Mouse (Mus musculus) inflammation-experienced regulatory T-cells, adult 6 months (primary cell): ENCODE data around the gene Ntan1. TPM values are rescaled to one million over a fixed set of nuclear protein-coding genes. Genes with fewer than 3 reads are reported as not detected.
"Not testable (repeated sequence)": the region's sequence is repeated elsewhere in the genome, so short reads cannot be mapped to it uniquely, and the experiment has no call there.

Source experiments
- ATAC-seq: one replicate; pipeline ENCODE4 v1.8.0; 2017
- polyA plus RNA-seq, 3 experiments: library from polyadenylated mRNA; unstranded; fragments of 100-300 nt; shearing (Covaris generic); gene quantifications; one replicate each; pipeline ENCODE4 v1.2.1; 2017

The Ntan1 gene
- polyA plus RNA-seq, 3 experiments from 2014 or later = 146 to 175 (median 156) TPM

DNA sequence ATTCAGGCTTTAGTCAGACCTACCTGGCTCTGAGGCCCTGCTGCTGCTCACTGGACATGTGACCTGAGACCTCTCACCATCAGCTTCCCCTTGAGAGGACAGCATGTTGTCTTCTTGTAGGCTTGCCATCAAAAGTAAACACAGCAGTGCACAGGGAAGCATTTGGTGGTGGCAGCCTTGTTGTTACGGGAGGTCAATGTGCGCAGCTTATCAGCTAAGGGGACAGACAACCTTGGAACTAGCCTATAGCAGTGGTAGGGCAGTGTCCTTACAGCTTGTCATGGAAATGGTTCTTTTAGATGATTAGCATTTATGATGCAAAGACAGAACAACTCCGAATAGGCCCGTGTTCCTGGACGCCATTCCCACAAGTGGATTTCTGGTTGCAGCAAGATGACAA, 15.7 kb downstream of the Ntan1 start:
- no peak for ATAC-seq

DNA sequence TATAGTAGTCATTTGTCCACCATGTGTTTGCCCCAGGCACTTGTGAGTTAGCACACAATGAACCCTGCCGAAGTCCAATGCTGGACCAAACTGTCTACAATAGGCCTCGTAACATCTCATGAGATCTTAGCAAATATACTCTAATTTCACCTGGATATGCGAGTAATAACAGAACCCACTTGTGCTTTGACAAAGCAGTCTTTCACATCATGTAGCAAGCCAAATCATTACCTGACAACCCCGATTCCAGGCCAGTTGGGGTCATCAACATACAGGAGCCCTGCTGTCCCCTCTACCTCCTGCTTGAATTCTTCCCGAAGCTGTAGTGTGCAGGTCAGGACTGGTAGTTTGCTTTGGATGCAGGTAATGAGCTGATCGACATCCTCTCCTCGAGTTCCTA, 21.4 kb downstream of the Ntan1 start:
- ATAC-seq = no peak

DNA sequence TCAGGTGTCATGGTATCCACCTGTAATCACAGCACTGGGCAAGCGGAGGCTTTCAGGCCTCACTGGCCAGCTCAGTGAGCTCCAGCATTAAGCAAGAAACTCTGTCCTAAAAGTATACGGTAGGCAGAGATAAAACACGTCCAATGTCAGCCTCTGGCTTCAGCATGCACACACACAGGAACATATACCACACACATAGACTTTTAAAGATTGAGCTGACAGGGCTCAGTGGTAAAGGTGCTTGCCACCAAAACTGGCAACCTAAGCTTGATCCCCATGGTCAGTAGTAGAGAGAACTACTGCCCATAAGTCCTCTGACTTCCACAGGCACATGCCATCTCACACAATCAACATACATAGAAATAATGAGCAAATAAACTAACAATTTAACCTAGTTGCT, 22.3 kb downstream of the Ntan1 start:
- ATAC-seq = no peak

DNA sequence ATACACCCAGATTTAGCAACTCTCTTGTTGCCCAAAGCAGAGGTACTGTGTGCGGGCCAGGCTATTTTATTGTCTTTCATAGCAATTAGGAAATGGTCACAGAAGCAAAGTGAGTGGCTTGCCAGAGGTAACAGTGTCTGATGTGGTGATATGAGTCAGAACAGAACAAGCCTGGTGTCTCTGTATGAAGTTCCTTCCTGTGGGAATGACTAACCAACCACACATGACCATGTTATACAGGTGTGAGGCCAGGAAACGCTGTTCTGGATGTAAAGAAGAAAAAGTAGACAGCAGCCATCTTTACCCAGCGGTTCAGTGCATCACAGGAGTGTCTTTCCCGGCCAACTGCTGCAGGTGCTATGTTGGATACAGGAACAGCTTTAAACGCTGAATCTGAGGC, 26.4 kb downstream of the Ntan1 start:
- ATAC-seq = no peak

GRCm38 (mm10) chr16:13846675-13847074, 28.0 kb downstream of the Ntan1 start:
- no peak for ATAC-seq

- peak; percentile 58 for ATAC-seq
These were observed 29.7 kb downstream of the Ntan1 start for GRCm38 (mm10) chr16:13848310-13848709.

DNA sequence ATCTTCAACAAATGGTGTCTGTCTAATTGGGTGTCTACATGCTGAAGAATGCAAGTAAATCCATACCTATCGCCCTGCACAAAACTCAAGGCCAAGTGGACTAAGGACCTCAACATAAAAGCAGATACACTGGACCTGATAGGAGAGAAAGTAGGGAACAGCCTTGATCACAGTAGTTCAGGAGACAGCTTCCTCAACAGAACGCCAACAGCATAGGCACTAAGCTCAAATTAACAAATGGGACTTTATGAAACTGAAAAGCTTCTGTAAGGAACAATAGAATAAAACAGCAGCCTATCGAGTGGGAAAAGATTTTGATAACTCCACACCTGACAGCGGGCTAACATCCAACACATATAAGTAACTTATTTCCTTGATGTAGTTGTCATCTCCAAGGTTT, 32.8 kb downstream of the Ntan1 start:
- ATAC-seq = no peak

- ATAC-seq = no peak
These were observed 35.2 kb downstream of the Ntan1 start for GRCm38 (mm10) chr16:13853886-13854285.

DNA sequence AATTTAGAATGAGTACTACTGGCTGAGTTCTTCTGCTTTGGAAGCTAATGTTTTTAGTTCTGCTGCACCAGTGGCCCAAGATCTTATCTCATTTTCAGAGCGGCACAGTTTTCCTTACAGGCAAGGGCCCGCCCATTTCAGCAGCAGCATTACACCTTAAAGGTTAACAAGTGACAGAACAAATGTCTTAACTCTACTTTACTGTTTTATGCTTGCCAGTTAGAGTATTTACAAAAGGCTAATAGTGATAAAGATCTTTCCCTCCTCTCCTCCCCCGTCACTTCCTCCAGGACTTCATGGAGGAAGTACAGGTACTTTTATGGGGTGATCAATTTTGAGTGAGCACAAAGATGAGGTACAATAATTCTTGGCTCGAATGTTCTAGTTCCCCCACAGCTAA, 47.4 kb downstream of the Ntan1 start:
- ATAC-seq = no peak

DNA sequence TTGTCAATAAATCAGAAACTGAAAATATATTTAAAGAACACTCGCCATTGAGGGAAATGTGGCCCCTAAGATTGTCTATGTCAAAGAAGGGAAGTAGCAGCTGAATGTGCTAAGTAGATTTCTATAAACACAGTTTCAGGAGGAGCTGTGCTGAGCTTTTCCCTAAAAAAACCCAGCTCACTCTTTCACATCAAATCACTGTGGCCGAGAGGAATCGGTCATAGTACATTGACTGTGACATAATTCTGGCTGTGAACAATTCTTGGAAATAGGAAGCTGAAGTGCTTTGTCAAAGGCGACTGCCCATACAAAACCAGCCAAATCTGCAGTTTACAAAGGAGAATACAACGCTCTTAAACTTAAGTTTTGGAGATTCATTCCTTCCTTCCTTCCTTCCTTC, 48.0 kb downstream of the Ntan1 start:
- ATAC-seq = no peak

DNA sequence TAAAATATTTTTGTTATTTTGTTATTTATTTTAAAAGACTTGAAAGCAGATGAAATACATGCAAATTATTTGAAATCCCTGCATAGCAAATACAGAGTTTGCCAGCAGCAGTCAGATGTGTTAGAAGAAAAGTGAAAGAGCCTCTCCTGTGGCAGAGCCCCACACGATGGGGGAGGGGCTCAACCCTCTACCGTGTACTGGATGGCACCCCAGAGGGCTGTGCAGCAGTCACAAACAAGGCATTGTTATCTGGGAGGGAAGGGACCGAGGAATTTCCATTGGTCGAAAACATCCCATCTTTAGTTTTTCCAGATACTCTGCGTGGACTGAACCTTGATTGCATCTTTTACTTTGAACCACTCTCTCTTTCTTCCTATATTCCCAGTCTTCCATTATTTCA, 48.8 kb downstream of the Ntan1 start:
- not testable (repeated sequence) for ATAC-seq

- ATAC-seq = no peak
These were observed 49.4 kb downstream of the Ntan1 start for GRCm38 (mm10) chr16:13867910-13868514.

DNA sequence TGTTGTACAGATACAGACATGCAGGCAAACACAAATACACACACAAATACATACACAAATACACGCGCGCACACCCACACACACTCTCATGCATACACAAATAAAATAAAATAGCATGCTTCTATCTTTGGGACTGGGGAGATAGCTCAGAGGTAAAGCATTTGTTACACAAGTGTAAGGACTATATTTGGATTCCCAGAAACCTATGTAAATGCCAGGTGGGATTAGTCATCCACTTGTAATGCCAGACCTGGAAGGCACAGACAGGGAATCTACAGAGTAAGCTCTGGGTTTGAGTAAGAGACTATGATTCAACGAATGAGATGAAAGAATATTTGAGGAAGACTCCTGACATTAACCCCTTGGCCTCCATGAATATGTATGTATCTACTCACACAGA, 56.8 kb downstream of the Ntan1 start:
- ATAC-seq = no peak

GRCm38 (mm10) chr16:13883094-13883774, 64.6 kb downstream of the Ntan1 start:
- ATAC-seq = no peak

Other genes with a start within 250 kb of the Ntan1 start
- 10 to 100 TPM; 26.6 to 38.2 (median 37.3) TPM for gene Parn, start 150.7 kb upstream of the Ntan1 start, polyA plus RNA-seq
- 10 to 100 TPM; 43.7 to 64.9 (median 51.1) TPM for gene Bfar, start 147.0 kb upstream of the Ntan1 start, polyA plus RNA-seq
- 1 to 10 TPM; 7.5 to 9.0 (median 8.4) TPM for gene 3110001I22Rik, start 146.9 kb upstream of the Ntan1 start, polyA plus RNA-seq
- under 1 TPM in 1 of 3 experiments, not detected in 2; 0.38 TPM for gene Pla2g10, start 87.9 kb upstream of the Ntan1 start, polyA plus RNA-seq
- gene Rrn3, start 38.1 kb upstream of the Ntan1 start, polyA plus RNA-seq = 10 to 100 TPM; 47.8 to 54.8 (median 48.1) TPM
- gene Pdxdc1, start 84.3 kb downstream of the Ntan1 start, polyA plus RNA-seq = 10 to 100 TPM; 22.2 to 29.9 (median 23.3) TPM
- under 1 TPM; 0.35 to 0.78 (median 0.58) TPM for gene Mpv17l, start 84.3 kb downstream of the Ntan1 start, polyA plus RNA-seq
- 1 to 10 TPM in 1 of 3 experiments, under 1 TPM in 1, not detected in 1; 0.23 to 1.2 TPM for gene 2900011O08Rik, start 167.8 kb downstream of the Ntan1 start, polyA plus RNA-seq
- gene Ifitm7, start 168.0 kb downstream of the Ntan1 start, polyA plus RNA-seq = under 1 TPM in 1 of 3 experiments, not detected in 2; 0.19 TPM